In genomic region chr16:78489604-78490003, GRCm38 (mm10) we compare ENCODE assay signal across 12 mouse cellular contexts.
DNase-seq lines count a peak whose midpoint lies in the region; ATAC-seq lines count a peak whose summit lies in the region.
"Had no signal": no experiment of that assay in that cellular context is flagged by ENCODE, and none has a peak within 500 bp of the region (broad histone marks: within the 10 kb centered on the region; RNA-seq: fewer than 3 reads in every experiment).

No protein-coding gene starts in this region.

- intact Hi-C loops in heart, postnatal 14 days (cut with DNase I), result no loop called here

- no peaks in the 10 kb centered on the region for H3K27me3 ChIP-seq in heart, embryonic 11.5 days (ENCODE audit: control insufficient read depth, insufficient read depth, low read length)
- no peaks in the 10 kb centered on the region for H3K27me3 ChIP-seq in liver, embryonic 12.5 days (replicated peaks)
- H3K27me3 ChIP-seq: midbrain, embryonic 13.5 days; Patski had no signal

- H3K79me2 ChIP-seq in macrophage (ENCODE audit: inconsistent target), result no peaks in the 10 kb centered on the region

- H3K27ac ChIP-seq in heart, embryonic 11.5 days (ENCODE audit: low read depth, low read length), result no peak overlapping the region
- H3K27ac ChIP-seq in liver, embryonic 12.5 days, result no peak overlapping the region
- 0 out of 2 replicates have a peak overlapping the region, but pooled peaks have one; percentile 29 for H3K27ac ChIP-seq in macrophage
- H3K27ac ChIP-seq: midbrain, embryonic 13.5 days had no signal

- DNase-seq in heart, postnatal 14 days, result no peak
- DNase-seq in liver (no peak), MEL-GATA-1-ER (ENCODE audit: extremely low read depth, low read depth) (peak; percentile 32)
- no peak for DNase-seq in left cerebral cortex, adult 9 months (ENCODE audit: low spot score in 2 of 2)
- DNase-seq: right cerebral cortex, postnatal 14 days had no signal

- H3K9me3 ChIP-seq in heart, embryonic 11.5 days (replicated peaks; ENCODE audit: control insufficient read depth, low read length), result no peaks in the 10 kb centered on the region
- H3K9me3 ChIP-seq in liver, embryonic 12.5 days (replicated peaks), result no peaks in the 10 kb centered on the region
- H3K9me3 ChIP-seq: midbrain, embryonic 13.5 days had no signal

- WGBS in heart, embryonic 11.5 days (ENCODE audit: insufficient replicate concordance), result 46% methylated on average over 4 of the region's 4 CpGs
- WGBS in liver, embryonic 12.5 days (ENCODE audit: insufficient replicate concordance), result 26% methylated on average over 4 of the region's 4 CpGs
- WGBS in macrophage (ENCODE audit: missing documents), result 3% methylated on average over 4 of the region's 4 CpGs

- peak overlapping the region; percentile 31; the same call in 1 of the 2 replicates for H3K4me2 ChIP-seq in heart, embryonic 11.5 days
- H3K4me2 ChIP-seq in liver, embryonic 12.5 days, result 0 out of 2 replicates have a peak overlapping the region, but pooled peaks have one; percentile 50

- H3K4me3 ChIP-seq in heart, embryonic 11.5 days (ENCODE audit: low read depth, low read length), result no peak overlapping the region
- H3K4me3 ChIP-seq in liver, embryonic 12.5 days, result no peak overlapping the region
- H3K4me3 ChIP-seq in macrophage (ENCODE audit: inconsistent target), result peak overlapping the region; percentile 12; the same call in 1 of the 2 replicates

- no peak for ATAC-seq in heart, embryonic 11.5 days (replicated peaks; ENCODE audit: insufficient number of reproducible peaks, low FRiP score, low TSS enrichment)
- no peak for ATAC-seq in liver, embryonic 12.5 days
- no peak for ATAC-seq in frontal cortex, adult (ENCODE audit: low TSS enrichment)
- ATAC-seq: forebrain, embryonic 14.5 days; Patski had no signal

- H3K4me1 ChIP-seq in heart, embryonic 11.5 days (ENCODE audit: control insufficient read depth, insufficient read depth, low read length), result no peaks in the 10 kb centered on the region
- no peaks in the 10 kb centered on the region for H3K4me1 ChIP-seq in liver, embryonic 12.5 days

- H3K36me3 ChIP-seq in heart, embryonic 11.5 days (ENCODE audit: control insufficient read depth, insufficient read depth, low read length), result no peaks in the 10 kb centered on the region
- no peaks in the 10 kb centered on the region for H3K36me3 ChIP-seq in liver, embryonic 12.5 days
- H3K36me3 ChIP-seq in macrophage (ENCODE audit: inconsistent target), result no peaks in the 10 kb centered on the region
- H3K36me3 ChIP-seq: midbrain, embryonic 13.5 days had no signal

- H3K9ac ChIP-seq in heart, embryonic 11.5 days (ENCODE audit: low read depth, low read length), result no peak overlapping the region
- no peak overlapping the region for H3K9ac ChIP-seq in liver, embryonic 12.5 days
